Mouse (Mus musculus) small intestine, adult 2 months (tissue): Measurements from ENCODE around the gene Usp27x. TPM values are rescaled to one million over a fixed set of nuclear protein-coding genes. Genes with fewer than 3 reads are reported as not detected.

Source experiments
- H3K27ac ChIP-seq: fragments of 200-500 bp; 2 replicates; pipeline ENCODE4 v1.5.1; 2012; ENCODE audit warnings: low read depth, low read length, control low read depth, inconsistent platforms; ENCODE audit not compliant: insufficient read depth
- H3K27me3 ChIP-seq: fragments of 200-500 bp; 2 replicates; pipeline ENCODE4 v1.6.1; 2012; ENCODE audit warnings: mild to moderate bottlenecking, moderate library complexity, low read length, inconsistent platforms; ENCODE audit not compliant: control insufficient read depth, insufficient read depth
- H3K36me3 ChIP-seq: fragments of 200-500 bp; 2 replicates; pipeline ENCODE4 v1.6.1; 2012; ENCODE audit warnings: mild to moderate bottlenecking, low read length, control low read depth, inconsistent platforms; ENCODE audit not compliant: control insufficient read depth, insufficient read depth
- H3K4me1 ChIP-seq: fragments of 200-500 bp; 2 replicates; pipeline ENCODE4 v1.6.1; 2012; ENCODE audit warnings: low read length, inconsistent platforms, mixed read lengths; ENCODE audit not compliant: control insufficient read depth, insufficient read depth, insufficient read length
- H3K4me3 ChIP-seq: fragments of 200-500 bp; 2 replicates; pipeline ENCODE4 v1.5.1; 2012; ENCODE audit warnings: low read depth, mild to moderate bottlenecking, control low read depth, inconsistent platforms, low read length, moderate library complexity
- CTCF ChIP-seq: fragments of 200-500 bp; IDR thresholded peaks from 2 replicates; pipeline ENCODE4 v1.5.1; 2012; ENCODE audit warnings: low read depth, mild to moderate bottlenecking, control low read depth, inconsistent platforms, low read length, moderate library complexity, mixed read lengths; ENCODE audit not compliant: insufficient replicate concordance, insufficient read length; ENCODE audit errors: extremely low read depth
- POLR2A ChIP-seq: fragments of 200-500 bp; IDR thresholded peaks from 2 replicates; pipeline ENCODE4 v1.6.1; 2012; ENCODE audit warnings: low read depth, mild to moderate bottlenecking, control low read depth, inconsistent platforms, low read length, moderate library complexity
- WGBS: fragments of 180-500 bp; shearing (Covaris S2); methylation state at CpG from one replicate; pipeline ENCODE4 v1.1.7; 2018; 5-methylcytosine and 5-hydroxymethylcytosine counted together
- polyA plus RNA-seq: library from polyadenylated mRNA; depleted of rRNA; stranded (reverse); fragments of >200 nt; gene quantifications from 2 replicates; pipeline ENCODE4 v1.2.3, GENCODE M21; 2012; rRNA removed

Usp27x gene
- polyA plus RNA-seq, 1 experiment: 0.41 TPM

DNA sequence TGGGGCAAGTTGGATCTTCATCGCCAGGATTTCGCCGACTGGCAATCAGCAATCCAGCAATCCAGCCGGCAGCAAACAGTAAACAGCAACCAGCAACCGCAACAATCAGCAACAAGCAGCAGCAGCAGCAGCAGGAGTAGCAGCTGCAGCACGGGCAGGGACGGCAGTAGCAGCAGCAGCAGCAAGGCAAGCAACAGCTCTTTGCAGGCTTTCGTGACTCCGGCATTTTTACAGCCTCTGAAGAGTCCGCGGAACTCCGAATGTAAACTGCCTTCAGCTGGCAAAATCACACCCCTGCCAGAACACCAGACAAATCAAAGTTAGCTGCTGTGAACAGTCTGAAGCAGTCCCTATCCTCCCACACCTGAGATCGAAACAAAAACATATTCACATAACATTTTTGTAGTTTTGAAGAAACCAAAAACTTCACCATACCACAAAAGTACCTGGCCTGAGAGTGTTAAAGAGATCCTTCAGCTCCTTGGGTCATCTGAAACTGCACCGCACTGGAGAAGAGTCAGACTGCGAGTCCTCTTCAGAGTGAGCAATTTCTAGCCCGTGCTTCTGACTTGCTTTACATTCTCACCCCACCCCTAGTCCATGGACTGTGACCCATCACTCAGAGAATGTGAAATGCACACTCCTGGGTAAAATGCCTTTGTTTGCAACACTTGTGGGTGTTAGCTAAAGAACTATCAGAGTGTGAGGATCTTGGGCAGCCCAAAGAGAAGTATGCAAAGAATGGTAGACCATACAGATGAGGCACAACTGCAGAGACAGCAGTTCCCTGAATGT lies 36.8 kb upstream of the Usp27x start:
- no peak overlapping the region for H3K27ac ChIP-seq
- WGBS: 41% methylated on average over 16 of the region's 16 CpGs
- no peaks in the 10 kb centered on the region for H3K27me3 ChIP-seq
- no peak for TF ChIP-seq CTCF
- no peak for TF ChIP-seq POLR2A
- no peaks in the 10 kb centered on the region for H3K36me3 ChIP-seq
- no peaks in the 10 kb centered on the region for H3K4me1 ChIP-seq
- 0 out of 2 replicates have a peak overlapping the region, but pooled peaks have one; percentile 21 for H3K4me3 ChIP-seq

DNA sequence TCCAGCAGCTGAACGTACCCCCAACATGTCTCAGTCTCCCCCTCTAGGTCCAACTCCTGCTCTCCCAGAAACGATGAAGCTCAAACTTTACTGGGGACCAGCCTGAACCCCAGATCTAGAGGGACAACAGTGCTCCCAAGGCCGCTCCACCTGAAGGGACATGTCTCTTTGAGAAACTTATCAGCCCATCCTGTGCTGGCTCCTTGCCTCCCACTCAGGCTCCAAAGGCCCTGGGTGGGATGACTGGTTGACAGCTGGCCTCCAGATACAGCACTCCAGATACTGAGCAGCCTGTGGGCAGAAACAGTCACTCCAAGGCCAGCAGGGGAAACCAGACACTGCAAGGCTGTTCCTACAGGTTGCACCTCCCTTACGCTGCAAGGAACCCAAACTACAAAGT lies 956 bp upstream of the Usp27x start:
- Histone ChIP-seq H3K4me3 (peak overlapping the region; percentile 96), H3K4me1 (peaks cover 2% of the 10 kb centered on the region; the same call in 1 of the 2 replicates), H3K27me3 (no peaks in the 10 kb centered on the region; the same call in 1 of the 2 replicates), H3K27ac (no peak overlapping the region), H3K36me3 (no peaks in the 10 kb centered on the region)
- WGBS: 40% methylated on average over 4 of the region's 4 CpGs
- no peak for TF ChIP-seq POLR2A
- no peak for TF ChIP-seq CTCF

- peak overlapping the region; percentile 96 for H3K4me3 ChIP-seq
- H3K4me1 ChIP-seq: peaks cover 2% of the 10 kb centered on the region; the same call in 1 of the 2 replicates
- 19% methylated on average over 32 of the region's 40 CpGs for WGBS
- H3K36me3 ChIP-seq: no peaks in the 10 kb centered on the region
- TF ChIP-seq POLR2A (no peak), CTCF (no peak)
- no peaks in the 10 kb centered on the region; the same call in 1 of the 2 replicates for H3K27me3 ChIP-seq
- no peak overlapping the region for H3K27ac ChIP-seq
Measured at GRCm38 (mm10) chrX:7375322-7375715, 311 bp downstream of the Usp27x start.

DNA sequence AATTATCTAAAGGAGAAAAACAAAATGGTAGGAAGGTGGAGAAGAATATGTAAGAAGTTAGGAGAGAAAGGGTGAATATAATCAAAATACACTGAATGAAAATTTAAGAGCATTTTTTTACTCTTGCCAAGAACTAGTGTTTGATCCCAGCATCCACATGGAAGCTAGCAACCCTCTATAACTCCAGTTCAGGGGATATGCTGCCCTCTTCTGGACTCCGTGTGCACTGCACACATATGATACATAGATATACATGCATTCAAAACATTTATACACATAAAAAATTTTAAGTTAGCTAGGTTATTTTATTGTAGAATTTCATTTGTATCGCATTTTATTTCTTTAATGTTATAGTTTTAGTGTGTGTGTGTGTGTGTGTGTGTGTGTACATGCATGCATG lies 50.2 kb downstream of the Usp27x start:
- TF ChIP-seq POLR2A (no peak), CTCF (no peak)
- 53% methylated on average over 2 of the region's 2 CpGs for WGBS
- Histone ChIP-seq H3K36me3 (no peaks in the 10 kb centered on the region), H3K27me3 (no peaks in the 10 kb centered on the region), H3K4me1 (no peaks in the 10 kb centered on the region), H3K4me3 (no peak overlapping the region), H3K27ac (no peak overlapping the region)

DNA sequence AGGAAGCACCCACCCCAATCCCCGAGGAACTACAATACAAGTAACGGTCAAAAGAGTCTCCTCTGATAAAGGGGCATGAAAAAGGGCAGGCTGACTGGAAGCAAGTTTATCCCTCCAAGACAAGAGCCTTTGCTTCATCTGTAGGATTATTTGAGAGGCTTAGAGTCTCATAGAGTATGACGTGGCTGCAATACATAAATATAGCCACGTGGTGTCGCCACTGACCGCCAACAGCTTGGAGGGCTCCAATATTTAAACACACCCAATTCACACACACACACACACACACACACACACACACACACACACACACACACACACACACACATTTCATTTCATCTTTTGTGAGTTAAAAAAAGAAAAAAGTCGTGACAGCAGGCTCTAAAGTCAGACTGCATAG lies 53.3 kb downstream of the Usp27x start:
- H3K27ac ChIP-seq: no peak overlapping the region
- TF ChIP-seq POLR2A (no peak), CTCF (peak; percentile 41; the same call in 1 of the 2 replicates)
- 6% methylated on average over 7 of the region's 7 CpGs for WGBS

More for the DNA sequence above, 53.3 kb downstream of the Usp27x start:
- Histone ChIP-seq H3K27me3 (no peaks in the 10 kb centered on the region), H3K36me3 (no peaks in the 10 kb centered on the region), H3K4me1 (no peaks in the 10 kb centered on the region), H3K4me3 (no peak overlapping the region)

Other genes starting within 250 kb of the Usp27x start
- gene Clcn5, start 56.5 kb downstream of the Usp27x start, polyA plus RNA-seq: 2.5 and 6.7 TPM in 2 replicates
- 0.62 and 1.2 TPM in 2 replicates for gene Foxp3, start 197.8 kb upstream of the Usp27x start, polyA plus RNA-seq
- 0.98 and 1.6 TPM in 2 replicates for gene Ppp1r3f, start 198.5 kb upstream of the Usp27x start, polyA plus RNA-seq
- gene Ccdc22, start 229.7 kb upstream of the Usp27x start, polyA plus RNA-seq: 5.0 and 11.1 TPM in 2 replicates
- gene Cacna1f, start 231.3 kb upstream of the Usp27x start, polyA plus RNA-seq: 0.03 and 0.04 TPM in 2 replicates